Mouse (Mus musculus) kidney, adult 2 months (tissue): ENCODE measurements around the gene Hsf5. TPM values are rescaled to one million over a fixed set of nuclear protein-coding genes. Genes with fewer than 3 reads are reported as not detected.

Experiments
- DNase-seq: peaks from one replicate; pipeline ENCODE4 v3.0.0; 2021
- H3K27ac ChIP-seq: fragments of 200-500 bp; 2 replicates; pipeline ENCODE4 v1.5.1; 2012; ENCODE audit warnings: low read depth, low read length, control low read depth, inconsistent platforms; ENCODE audit not compliant: insufficient read depth
- H3K27me3 ChIP-seq: fragments of 200-500 bp; replicated peaks from 2 replicates; pipeline ENCODE4 v1.6.1; 2012; ENCODE audit warnings: mild to moderate bottlenecking, moderate library complexity, low read length, inconsistent platforms; ENCODE audit not compliant: control insufficient read depth, insufficient read depth
- H3K36me3 ChIP-seq: fragments of 200-500 bp; 2 replicates; pipeline ENCODE4 v1.6.1; 2012; ENCODE audit warnings: mild to moderate bottlenecking, moderate library complexity, low read length, inconsistent platforms; ENCODE audit not compliant: control insufficient read depth, insufficient read depth
- H3K4me1 ChIP-seq: fragments of 200-500 bp; 2 replicates; pipeline ENCODE4 v1.6.1; 2011; ENCODE audit warnings: low read length; ENCODE audit not compliant: control insufficient read depth, insufficient read depth
- H3K4me3 ChIP-seq: fragments of 200-500 bp; 2 replicates; pipeline ENCODE4 v1.5.1; 2011; ENCODE audit warnings: mild to moderate bottlenecking, low read depth, low read length, control low read depth; ENCODE audit not compliant: insufficient read depth
- CTCF ChIP-seq: fragments of 200-500 bp; conservative IDR thresholded peaks from 2 replicates; pipeline ENCODE4 v1.5.1; 2011; ENCODE audit warnings: low read depth, mild to moderate bottlenecking, control low read depth, low read length, moderate library complexity, mixed read lengths; ENCODE audit not compliant: insufficient read depth, insufficient read length
- POLR2A ChIP-seq: fragments of 200-500 bp; IDR thresholded peaks from one replicate; pipeline ENCODE4 v1.6.1; 2011; ENCODE audit warnings: low read depth, low read length, control low read depth
- WGBS: fragments of 180-500 bp; shearing (Covaris S2); methylation state at CpG from one replicate; pipeline ENCODE4 v1.1.7; 2018; 5-methylcytosine and 5-hydroxymethylcytosine counted together
- polyA plus RNA-seq: library from polyadenylated mRNA; depleted of rRNA; stranded (reverse); fragments of >200 nt; gene quantifications from 2 replicates; pipeline ENCODE4 v1.2.3, GENCODE M21; 2012

Hsf5 gene
- polyA plus RNA-seq, 1 experiment, result 0.05 TPM

DNA sequence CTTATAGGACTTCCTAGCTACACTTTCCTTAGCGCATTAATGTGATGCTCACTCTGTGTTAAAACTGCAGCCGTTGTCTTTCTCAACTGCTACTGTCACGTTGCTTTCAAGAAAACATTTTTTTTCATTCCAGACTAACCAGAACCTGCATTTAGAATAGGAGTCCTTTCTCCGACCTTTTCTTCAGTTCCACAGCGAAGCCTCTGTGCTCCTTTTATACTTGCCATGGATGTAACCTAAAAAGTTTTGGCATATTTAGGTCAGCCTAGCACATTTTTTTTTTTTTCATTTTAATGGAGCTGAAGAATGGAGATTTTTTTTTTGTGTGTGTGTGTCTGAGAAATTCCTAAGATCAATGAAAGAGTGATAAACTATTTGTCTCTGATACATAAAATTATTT is 1.4 kb upstream of the Hsf5 start:
- H3K4me3 ChIP-seq, result no peak overlapping the region
- no peak for DNase-seq
- H3K27ac ChIP-seq, result no peak overlapping the region
- no peak for TF ChIP-seq CTCF
- TF ChIP-seq POLR2A, result no peak
- peaks cover 21% of the 10 kb centered on the region for H3K36me3 ChIP-seq
- 94% methylated on average over 5 of the region's 5 CpGs for WGBS
- no peaks in the 10 kb centered on the region for H3K4me1 ChIP-seq
- no peaks in the 10 kb centered on the region for H3K27me3 ChIP-seq

DNA sequence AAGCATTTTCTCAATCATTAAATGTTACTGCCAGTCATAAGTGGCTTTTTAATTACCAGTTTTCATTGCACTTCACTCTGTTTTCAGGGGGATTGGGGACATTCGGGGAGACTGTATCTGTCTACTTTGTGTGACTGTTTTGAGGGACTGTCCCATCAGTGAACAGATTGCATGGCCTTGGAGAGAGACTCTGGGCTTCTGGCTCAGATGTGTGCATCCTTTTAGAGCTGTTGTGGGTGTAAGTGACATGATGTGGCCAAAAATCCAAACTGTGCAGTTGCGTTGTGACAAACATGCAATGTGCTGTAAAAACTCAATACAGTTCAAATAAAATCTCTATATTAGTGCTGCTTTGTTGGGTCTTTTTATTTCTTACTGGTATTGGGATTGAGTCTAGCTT is 1.0 kb upstream of the Hsf5 start:
- TF ChIP-seq CTCF (no peak), POLR2A (no peak)
- Histone ChIP-seq H3K27me3 (no peaks in the 10 kb centered on the region), H3K36me3 (peaks cover 21% of the 10 kb centered on the region), H3K4me3 (no peak overlapping the region), H3K4me1 (no peaks in the 10 kb centered on the region), H3K27ac (no peak overlapping the region)
- no peak for DNase-seq
- 93% methylated on average over 2 of the region's 2 CpGs for WGBS

DNA sequence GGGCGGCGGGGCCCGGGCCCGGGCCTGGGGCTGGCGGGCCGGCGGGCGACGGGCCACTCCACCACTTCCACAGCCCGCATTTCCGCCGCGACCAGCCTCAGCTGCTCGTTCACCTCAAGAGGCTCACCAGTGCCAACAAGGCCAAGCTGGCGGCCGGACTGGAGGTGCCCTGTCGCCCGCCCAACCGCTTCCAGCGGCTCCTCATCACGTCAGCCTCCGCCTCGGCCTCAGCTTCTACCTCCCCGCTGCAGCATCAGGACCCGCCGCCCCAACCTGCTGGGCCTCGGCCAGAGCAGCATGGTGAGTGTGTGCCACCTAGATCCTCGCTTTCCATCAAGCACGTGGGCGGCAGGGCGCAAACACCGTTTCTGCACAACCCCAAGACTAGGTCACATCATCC is 642 bp downstream of the Hsf5 start:
- no peak for DNase-seq
- H3K27ac ChIP-seq, result no peak overlapping the region
- H3K4me1 ChIP-seq, result no peaks in the 10 kb centered on the region
- H3K27me3 ChIP-seq, result no peaks in the 10 kb centered on the region
- peaks cover 19% of the 10 kb centered on the region for H3K36me3 ChIP-seq
- 96% methylated on average over 32 of the region's 32 CpGs for WGBS
- no peak overlapping the region for H3K4me3 ChIP-seq
- TF ChIP-seq POLR2A (no peak), CTCF (no peak)

DNA sequence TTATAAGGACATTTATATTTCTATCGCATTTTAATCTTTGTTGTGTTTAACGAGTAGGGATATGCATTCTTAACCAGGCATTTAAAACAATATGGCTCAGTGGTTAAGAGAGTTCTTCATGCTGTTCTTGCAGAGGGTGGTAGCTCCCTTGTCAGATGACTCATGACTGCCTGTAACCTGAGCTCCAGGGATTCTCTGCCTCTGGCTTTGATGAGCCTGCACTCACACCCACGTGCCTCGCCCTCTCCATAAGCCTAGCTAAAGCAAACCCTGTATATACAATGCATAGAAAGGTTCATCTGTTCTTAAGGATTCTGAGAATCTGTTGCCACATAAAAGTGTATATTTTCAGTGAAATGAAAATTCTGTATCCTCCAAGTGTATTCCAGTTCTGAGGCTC is 6.2 kb downstream of the Hsf5 start:
- 50% methylated on average over 4 of the region's 4 CpGs for WGBS
- H3K4me1 ChIP-seq, result no peaks in the 10 kb centered on the region
- H3K4me3 ChIP-seq, result no peak overlapping the region
- H3K27me3 ChIP-seq, result no peaks in the 10 kb centered on the region
- H3K27ac ChIP-seq, result no peak overlapping the region
- no peak for DNase-seq
- TF ChIP-seq CTCF (no peak), POLR2A (no peak)
- H3K36me3 ChIP-seq, result peaks cover 3% of the 10 kb centered on the region

DNA sequence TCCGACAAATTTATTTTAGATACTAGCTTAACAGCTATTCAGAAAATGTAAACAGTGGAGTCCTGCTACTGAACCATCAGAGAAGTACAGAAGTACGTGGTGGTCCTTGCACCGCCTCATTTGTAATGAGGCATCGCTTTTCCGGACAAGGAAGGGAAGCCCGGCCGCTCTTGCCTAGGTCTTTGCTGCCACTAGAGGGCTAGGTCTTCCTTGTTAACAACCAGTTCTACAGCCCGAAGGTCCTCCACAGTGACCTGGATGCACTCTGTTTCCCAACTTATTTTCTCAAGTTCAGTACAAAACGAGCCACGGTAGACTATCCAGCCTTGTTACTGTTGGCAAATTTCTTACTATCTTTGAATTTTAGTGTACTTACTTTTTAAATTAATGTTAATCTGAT is 12.9 kb downstream of the Hsf5 start:
- WGBS, result 13% methylated on average over 10 of the region's 10 CpGs
- H3K27me3 ChIP-seq, result no peaks in the 10 kb centered on the region
- no peak overlapping the region for H3K4me3 ChIP-seq
- DNase-seq, result peak; percentile 49
- no peaks in the 10 kb centered on the region; the same call in 1 of the 2 replicates for H3K36me3 ChIP-seq
- no peaks in the 10 kb centered on the region for H3K4me1 ChIP-seq
- peak; percentile 71 for TF ChIP-seq CTCF
- TF ChIP-seq POLR2A, result no peak
- no peak overlapping the region for H3K27ac ChIP-seq

DNA sequence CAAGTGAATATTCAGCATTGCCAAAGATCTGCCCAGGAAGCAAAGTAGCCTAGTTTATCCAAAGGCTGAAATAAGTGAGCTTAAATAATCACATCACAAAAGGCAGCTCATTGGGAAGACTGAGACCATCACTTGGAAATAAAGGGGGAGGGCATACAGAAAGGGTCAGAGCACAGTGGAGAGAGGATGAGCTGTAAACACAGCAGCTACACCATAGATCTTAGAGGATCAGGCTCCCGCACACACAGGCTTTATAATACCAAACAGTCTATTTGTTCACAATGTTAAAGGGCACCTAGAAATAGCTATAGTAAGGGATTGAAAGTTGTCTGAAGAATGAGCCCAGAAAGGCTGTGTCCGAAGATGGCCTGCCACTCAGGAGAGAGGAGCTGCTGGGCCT is 21.8 kb downstream of the Hsf5 start:
- 34% methylated on average over 2 of the region's 2 CpGs for WGBS
- no peaks in the 10 kb centered on the region; the same call in 1 of the 2 replicates for H3K4me1 ChIP-seq
- no peak for TF ChIP-seq CTCF
- TF ChIP-seq POLR2A, result no peak
- no peaks in the 10 kb centered on the region for H3K27me3 ChIP-seq
- no peak for DNase-seq
- no peaks in the 10 kb centered on the region for H3K36me3 ChIP-seq
- H3K4me3 ChIP-seq, result peak overlapping the region; percentile 49
- H3K27ac ChIP-seq, result peak overlapping the region; percentile 34

DNA sequence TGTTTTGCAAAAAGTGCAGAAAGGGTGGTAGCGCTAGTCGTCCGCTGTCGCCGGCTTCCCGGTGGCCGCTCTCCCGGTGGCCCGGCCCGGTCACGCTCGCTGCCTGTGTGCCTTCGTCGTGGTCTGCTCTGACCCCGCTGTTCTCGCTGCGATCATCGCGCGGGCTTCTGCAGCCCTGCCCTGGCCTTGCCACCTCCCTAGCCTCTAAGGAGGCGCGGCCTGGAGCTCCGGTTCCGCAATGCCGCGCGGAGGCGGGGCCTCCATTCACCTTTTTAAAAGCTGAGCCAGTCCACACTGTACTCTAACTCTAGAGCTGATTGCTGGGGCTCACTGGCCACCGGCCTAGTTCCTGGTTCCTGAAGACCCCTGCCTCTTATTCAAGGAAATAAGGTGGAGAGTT is 22.2 kb downstream of the Hsf5 start:
- peak; percentile 73 for DNase-seq
- Histone ChIP-seq H3K27ac (peak overlapping the region; percentile 34), H3K36me3 (no peaks in the 10 kb centered on the region), H3K4me3 (peak overlapping the region; percentile 49), H3K27me3 (no peaks in the 10 kb centered on the region), H3K4me1 (no peaks in the 10 kb centered on the region; the same call in 1 of the 2 replicates)
- WGBS, result under 1% methylated on average over 29 of the region's 29 CpGs
- TF ChIP-seq CTCF (no peak), POLR2A (peak; percentile 72)

DNA sequence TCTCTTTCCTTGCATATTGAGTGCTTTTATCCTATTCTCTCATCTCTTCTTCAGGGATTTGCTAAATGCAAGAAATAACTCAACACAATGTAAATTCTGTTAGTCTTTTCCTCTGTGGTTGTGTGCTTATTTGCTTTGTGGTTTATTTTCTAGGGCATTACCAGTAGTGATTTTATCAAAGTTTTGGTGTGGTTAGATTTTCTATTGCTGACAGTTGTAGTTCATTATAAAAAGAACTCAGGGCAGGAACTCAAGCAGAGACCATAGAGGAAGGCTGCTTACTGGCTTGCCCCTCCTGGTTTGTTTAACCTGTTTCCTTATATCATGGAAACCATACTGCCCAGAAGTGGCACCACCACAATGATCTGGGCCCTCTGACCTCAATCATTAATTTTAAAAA is 25.9 kb downstream of the Hsf5 start:
- H3K4me3 ChIP-seq, result no peak overlapping the region
- TF ChIP-seq CTCF, result no peak
- TF ChIP-seq POLR2A, result no peak
- no peak overlapping the region for H3K27ac ChIP-seq
- H3K4me1 ChIP-seq, result no peaks in the 10 kb centered on the region; the same call in 1 of the 2 replicates
- no peaks in the 10 kb centered on the region for H3K36me3 ChIP-seq
- no peaks in the 10 kb centered on the region for H3K27me3 ChIP-seq
- DNase-seq, result no peak
